18 mouse cellular contexts compared by ENCODE assay signal in genomic region chr2:30200388-30200925, GRCm38 (mm10). TPM values are rescaled to one million over a fixed set of nuclear protein-coding genes. Genes with fewer than 3 reads are reported as not detected.
DNase-seq lines count a peak whose midpoint lies in the region; ATAC-seq and TF ChIP-seq lines count a peak whose summit lies in the region.
"Had no signal": no experiment of that assay in that cellular context is flagged by ENCODE, and none has a peak within 500 bp of the region (broad histone marks: within the 10 kb centered on the region; RNA-seq: fewer than 3 reads in every experiment).

No protein-coding gene starts in this region.

- H3K27ac ChIP-seq in heart, embryonic 13.5 days (replicated peaks): peak overlapping the region; percentile 61
- peak overlapping the region; percentile 97 for H3K27ac ChIP-seq in liver, adult 2 months (replicated peaks; ENCODE audit: insufficient read depth, low read depth, low read length)
- H3K27ac ChIP-seq in liver, embryonic 15.5 days (replicated peaks): peak overlapping the region; percentile 81
- no peak overlapping the region for H3K27ac ChIP-seq in midbrain, postnatal 0 days (ENCODE audit: low read depth, low read length)
- H3K27ac ChIP-seq: hindbrain, embryonic 14.5 days; limb, embryonic 10.5 days; lung, embryonic 15.5 days; neural tube, embryonic 13.5 days had no signal

- no peaks in the 10 kb centered on the region for H3K9me3 ChIP-seq in heart, embryonic 13.5 days
- H3K9me3 ChIP-seq in liver, embryonic 15.5 days (replicated peaks): no peaks in the 10 kb centered on the region
- no peaks in the 10 kb centered on the region for H3K9me3 ChIP-seq in midbrain, postnatal 0 days (ENCODE audit: low read length)
- H3K9me3 ChIP-seq: limb, embryonic 10.5 days; lung, embryonic 15.5 days; neural tube, embryonic 13.5 days had no signal

- no peak for TF ChIP-seq CTCF in liver, adult 2 months (IDR thresholded peaks at IDR 0.05; ENCODE audit: low read depth, low read length)
- no peak for TF ChIP-seq CTCF in midbrain, postnatal 0 days (IDR thresholded peaks at IDR 0.05)

- H3K4me2 ChIP-seq in heart, embryonic 13.5 days: 0 out of 2 replicates have a peak overlapping the region, but pooled peaks have one; percentile 8
- no peak overlapping the region for H3K4me2 ChIP-seq in liver, embryonic 15.5 days
- H3K4me2 ChIP-seq in midbrain, postnatal 0 days (ENCODE audit: low read depth, low read length, poor library complexity, severe bottlenecking): no peak overlapping the region
- H3K4me2 ChIP-seq: hindbrain, embryonic 14.5 days; lung, embryonic 15.5 days; neural tube, embryonic 13.5 days had no signal

- TF ChIP-seq POLR2A in liver, adult 2 months (IDR thresholded peaks at IDR 0.05; ENCODE audit: extremely low read depth, insufficient read depth, low read length): no peak

- no peak overlapping the region for H3K4me3 ChIP-seq in heart, embryonic 13.5 days
- H3K4me3 ChIP-seq in liver, adult 2 months (ENCODE audit: insufficient read depth, low read depth, low read length): no peak overlapping the region
- H3K4me3 ChIP-seq in liver, embryonic 15.5 days (replicated peaks): no peak overlapping the region
- no peak overlapping the region for H3K4me3 ChIP-seq in midbrain, postnatal 0 days (ENCODE audit: low read depth, low read length)
- H3K4me3 ChIP-seq: limb, embryonic 10.5 days; lung, embryonic 15.5 days; neural tube, embryonic 13.5 days had no signal

- no peaks in the 10 kb centered on the region for H3K36me3 ChIP-seq in heart, embryonic 13.5 days
- 0 out of 2 replicates have a peak, but pooled peaks cover 2% of the 10 kb centered on the region for H3K36me3 ChIP-seq in liver, adult 2 months (ENCODE audit: control insufficient read depth, insufficient read depth, low read length)
- no peaks in the 10 kb centered on the region for H3K36me3 ChIP-seq in liver, embryonic 15.5 days (replicated peaks)
- H3K36me3 ChIP-seq in midbrain, postnatal 0 days (ENCODE audit: insufficient read depth, low read length): no peaks in the 10 kb centered on the region
- H3K36me3 ChIP-seq: limb, embryonic 10.5 days; lung, embryonic 15.5 days; neural tube, embryonic 13.5 days had no signal

- H3K79me2 ChIP-seq in liver, adult 2 months (ENCODE audit: control insufficient read depth, insufficient read depth, low read length): peaks cover 19% of the 10 kb centered on the region; the same call in 1 of the 2 replicates

- no peaks in the 10 kb centered on the region for H3K27me3 ChIP-seq in heart, embryonic 13.5 days (replicated peaks)
- H3K27me3 ChIP-seq in liver, adult 2 months (ENCODE audit: control insufficient read depth, insufficient read depth, low read length): no peaks in the 10 kb centered on the region
- no peaks in the 10 kb centered on the region for H3K27me3 ChIP-seq in liver, embryonic 15.5 days
- H3K27me3 ChIP-seq in midbrain, postnatal 0 days (ENCODE audit: insufficient read depth, low read length): no peaks in the 10 kb centered on the region
- H3K27me3 ChIP-seq: lung, embryonic 15.5 days; neural tube, embryonic 13.5 days had no signal

- no peak for ATAC-seq in heart, embryonic 13.5 days (ENCODE audit: extremely low read depth, insufficient number of reproducible peaks, low FRiP score, low TSS enrichment)
- peak; percentile 65 for ATAC-seq in liver, embryonic 15.5 days (ENCODE audit: insufficient read depth)
- ATAC-seq in midbrain, postnatal 0 days (ENCODE audit: low FRiP score): no peak
- ATAC-seq: forebrain, postnatal 0 days had no signal

- no peak for DNase-seq in heart, adult 11 months
- no peak for DNase-seq in liver, adult 2 months (ENCODE audit: extremely low read depth, low read depth, low spot score)
- no peak for DNase-seq in liver
- no peak for DNase-seq in midbrain, postnatal 0 days (ENCODE audit: low spot score)
- no peak for DNase-seq in thymus, adult 18-20 months
- DNase-seq: B cell, adult 2 months; cerebellum, postnatal 14 days; forebrain, postnatal 0 days; kidney, postnatal 4 days; right cerebral cortex, postnatal 4 days; thymus, postnatal 36 days had no signal

- H3K4me1 ChIP-seq in heart, embryonic 13.5 days: peaks cover 32% of the 10 kb centered on the region
- H3K4me1 ChIP-seq in liver, adult 2 months (ENCODE audit: control insufficient read depth, insufficient read depth, low read length): peaks cover 38% of the 10 kb centered on the region
- peaks cover 51% of the 10 kb centered on the region for H3K4me1 ChIP-seq in liver, embryonic 15.5 days (replicated peaks)
- H3K4me1 ChIP-seq in midbrain, postnatal 0 days (ENCODE audit: insufficient read depth, low read length): peaks cover 5% of the 10 kb centered on the region

- H3K9ac ChIP-seq in heart, embryonic 13.5 days: 0 out of 2 replicates have a peak overlapping the region, but pooled peaks have one; percentile 16
- H3K9ac ChIP-seq in liver, adult 2 months (ENCODE audit: low read depth, low read length): peak overlapping the region; percentile 60
- no peak overlapping the region for H3K9ac ChIP-seq in liver, embryonic 15.5 days
- no peak overlapping the region for H3K9ac ChIP-seq in midbrain, postnatal 0 days (replicated peaks; ENCODE audit: low read length, poor library complexity, severe bottlenecking)
- H3K9ac ChIP-seq: forebrain, postnatal 0 days; hindbrain, embryonic 14.5 days; lung, embryonic 15.5 days; neural tube, embryonic 13.5 days had no signal

- WGBS in heart, embryonic 13.5 days: 31% methylated on average over 5 of the region's 5 CpGs
- 24% methylated on average over 5 of the region's 5 CpGs for WGBS in liver, adult 2 months
- 60% methylated on average over 5 of the region's 5 CpGs for WGBS in liver, embryonic 15.5 days (ENCODE audit: insufficient replicate concordance)
- WGBS in midbrain, postnatal 0 days: 84% methylated on average over 5 of the region's 5 CpGs

RNA-seq across cellular contexts. Expression of gene Kyat1, which starts 5.2 kb away (rescaled TPM):
- 16.3 and 17.2 TPM in 2 replicates for polyA plus RNA-seq in heart, embryonic 13.5 days (2015; fragmentation: Nextera tagmentation; extraction: Ambion mirVana)
- 169 and 184 TPM in 2 replicates for total RNA-seq in liver, adult 2 months (2014; rRNA removed)
- polyA plus RNA-seq in liver, adult 2 months (2012; rRNA removed): 267 and 378 TPM in 2 replicates
- 11.7 and 13.9 TPM in 2 replicates for polyA plus RNA-seq in liver, embryonic 15.5 days (2015; fragmentation: Nextera tagmentation; extraction: Ambion mirVana)
- 21.9 and 26.4 TPM in 2 replicates for total RNA-seq in midbrain, postnatal 0 days (2014; rRNA removed)
- 16.4 and 17.9 TPM in 2 replicates for polyA plus RNA-seq in midbrain, postnatal 0 days (2015; fragmentation: Nextera tagmentation; extraction: Ambion mirVana)

RNA-seq across cellular contexts. Expression of gene Spout1, which starts 22.2 kb away (rescaled TPM):
- polyA plus RNA-seq in heart, embryonic 13.5 days (2015; fragmentation: Nextera tagmentation; extraction: Ambion mirVana): 33.6 TPM in 2 replicates
- 12.9 and 13.1 TPM in 2 replicates for total RNA-seq in liver, adult 2 months (2014; rRNA removed)
- polyA plus RNA-seq in liver, adult 2 months (2012; rRNA removed): 14.0 and 14.9 TPM in 2 replicates
- polyA plus RNA-seq in liver, embryonic 15.5 days (2015; fragmentation: Nextera tagmentation; extraction: Ambion mirVana): 24.9 and 27.3 TPM in 2 replicates
- 38.4 and 47.6 TPM in 2 replicates for total RNA-seq in midbrain, postnatal 0 days (2014; rRNA removed)
- 55.9 and 60.8 TPM in 2 replicates for polyA plus RNA-seq in midbrain, postnatal 0 days (2015; fragmentation: Nextera tagmentation; extraction: Ambion mirVana)

RNA-seq across cellular contexts. Expression of gene Endog, which starts 29.2 kb away (rescaled TPM):
- 30.4 and 30.6 TPM in 2 replicates for polyA plus RNA-seq in heart, embryonic 13.5 days (2015; fragmentation: Nextera tagmentation; extraction: Ambion mirVana)
- total RNA-seq in liver, adult 2 months (2014; rRNA removed): 78.7 and 101 TPM in 2 replicates
- 122 and 132 TPM in 2 replicates for polyA plus RNA-seq in liver, adult 2 months (2012; rRNA removed)
- polyA plus RNA-seq in liver, embryonic 15.5 days (2015; fragmentation: Nextera tagmentation; extraction: Ambion mirVana): 17.9 and 22.1 TPM in 2 replicates
- total RNA-seq in midbrain, postnatal 0 days (2014; rRNA removed): 43.7 and 51.3 TPM in 2 replicates
- polyA plus RNA-seq in midbrain, postnatal 0 days (2015; fragmentation: Nextera tagmentation; extraction: Ambion mirVana): 38.9 and 42.2 TPM in 2 replicates

RNA-seq across cellular contexts. Expression of gene Lrrc8a, which starts 37.1 kb away (rescaled TPM):
- polyA plus RNA-seq in heart, embryonic 13.5 days (2015; fragmentation: Nextera tagmentation; extraction: Ambion mirVana): 39.6 and 41.9 TPM in 2 replicates
- 8.5 and 14.0 TPM in 2 replicates for total RNA-seq in liver, adult 2 months (2014; rRNA removed)
- 22.6 and 24.1 TPM in 2 replicates for polyA plus RNA-seq in liver, adult 2 months (2012; rRNA removed)
- polyA plus RNA-seq in liver, embryonic 15.5 days (2015; fragmentation: Nextera tagmentation; extraction: Ambion mirVana): 10.5 and 11.6 TPM in 2 replicates
- 52.5 and 65.4 TPM in 2 replicates for total RNA-seq in midbrain, postnatal 0 days (2014; rRNA removed)
- polyA plus RNA-seq in midbrain, postnatal 0 days (2015; fragmentation: Nextera tagmentation; extraction: Ambion mirVana): 55.3 and 56.0 TPM in 2 replicates

RNA-seq across cellular contexts. Expression of gene Gm28035, which starts 39.9 kb away (rescaled TPM):
- polyA plus RNA-seq in heart, embryonic 13.5 days (2015; fragmentation: Nextera tagmentation; extraction: Ambion mirVana): 0.19 and 0.27 TPM in 2 replicates
- 4.2 and 5.1 TPM in 2 replicates for total RNA-seq in liver, adult 2 months (2014; rRNA removed)
- 5.9 and 8.6 TPM in 2 replicates for polyA plus RNA-seq in liver, adult 2 months (2012; rRNA removed)
- 0.10 and 0.16 TPM in 2 replicates for polyA plus RNA-seq in liver, embryonic 15.5 days (2015; fragmentation: Nextera tagmentation; extraction: Ambion mirVana)
- total RNA-seq in midbrain, postnatal 0 days (2014; rRNA removed): 3.4 and 6.0 TPM in 2 replicates
- 0.09 and 0.11 TPM in 2 replicates for polyA plus RNA-seq in midbrain, postnatal 0 days (2015; fragmentation: Nextera tagmentation; extraction: Ambion mirVana)
- total RNA-seq: monocyte, adult 5-6 weeks had no signal

Comparison
In these comparisons a context has a peak if more than half of its experiments do, and no peak if none do; other contexts are left out.
1. H3K9ac ChIP-seq: peak in heart, embryonic 13.5 days (single experiment) and liver, adult 2 months (single experiment); none in liver, embryonic 15.5 days (single experiment) and midbrain, postnatal 0 days (single experiment).
2. RNA of gene Kyat1, which starts 5.2 kb away (polyA plus RNA-seq): 267 to 378 TPM in liver, adult 2 months; 16.3 to 17.2 TPM in heart, embryonic 13.5 days, 16.4 to 17.9 TPM in midbrain, postnatal 0 days and 11.7 to 13.9 TPM in liver, embryonic 15.5 days; every median in the first group is over 10 times any median in the second.